Mouse (Mus musculus): ENCODE measurements around the gene Cdh6. TPM values are rescaled to one million over a fixed set of nuclear protein-coding genes. Genes with fewer than 3 reads are reported as not detected.
A peak's percentile ranks its signal among the peaks of the same experiment; 100 is the strongest.

Gene Cdh6
- total RNA-seq, 2 experiments from 2014 or later: 0.28 to 0.43 TPM

DNA sequence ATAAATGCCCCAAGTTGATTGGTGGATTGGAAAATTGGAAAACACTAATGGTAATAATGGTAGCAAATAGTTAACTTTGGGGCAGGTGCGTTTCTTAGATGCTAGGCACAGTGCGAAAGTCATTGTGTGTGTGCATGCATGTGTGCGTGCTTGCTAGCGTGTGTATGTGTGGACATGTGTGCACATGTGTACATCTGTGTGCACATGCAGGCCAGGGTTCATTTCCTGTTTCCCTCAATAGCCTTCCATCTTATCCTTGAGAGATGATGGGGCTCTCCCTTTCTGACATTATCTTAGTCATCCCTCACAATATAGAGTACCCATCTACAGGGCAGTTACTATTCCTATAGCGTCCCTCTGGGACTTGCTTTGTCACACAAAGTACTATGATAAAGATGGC, 17.7 kb downstream of the Cdh6 start:
- DNase-seq: no peak

DNA sequence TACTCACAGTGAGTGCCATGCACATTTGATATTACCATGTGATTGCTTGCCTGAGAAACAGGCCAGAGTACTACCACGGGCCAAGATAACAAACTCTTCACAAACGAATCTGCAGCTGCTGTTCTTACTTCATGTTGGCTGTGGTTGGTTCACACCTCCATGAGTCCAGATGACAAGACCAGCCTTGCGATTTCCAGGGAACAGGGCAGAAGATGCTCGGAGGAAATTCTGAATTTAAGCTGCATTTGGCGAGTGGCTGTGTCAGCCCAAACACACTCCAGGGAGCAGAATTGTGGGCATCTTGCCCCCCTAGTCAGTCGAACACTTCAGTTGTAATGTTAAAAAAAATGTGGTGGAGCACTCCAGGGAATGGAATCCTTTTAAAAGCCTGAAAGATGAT, 18.1 kb downstream of the Cdh6 start:
- DNase-seq: no peak

DNA sequence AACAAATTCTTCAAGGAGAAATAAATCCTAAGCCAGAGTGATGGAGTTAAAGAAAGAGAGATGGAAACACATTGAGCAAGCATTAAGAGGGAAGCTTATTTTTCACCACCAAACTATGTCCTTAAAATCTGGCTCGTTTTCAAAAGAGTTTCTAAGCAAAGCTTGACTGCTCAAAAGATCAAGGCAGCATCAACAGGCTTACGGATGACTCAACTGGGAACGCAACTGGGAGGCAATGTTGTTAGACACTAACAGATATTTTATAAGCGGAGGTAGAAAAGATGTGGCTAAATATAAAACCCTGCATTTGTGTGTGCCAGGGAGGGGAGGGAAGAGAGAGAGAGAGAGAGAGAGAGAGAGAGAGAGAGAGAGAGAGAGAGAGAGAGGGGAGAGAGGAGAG, 31.5 kb downstream of the Cdh6 start:
- no peak for DNase-seq

DNA sequence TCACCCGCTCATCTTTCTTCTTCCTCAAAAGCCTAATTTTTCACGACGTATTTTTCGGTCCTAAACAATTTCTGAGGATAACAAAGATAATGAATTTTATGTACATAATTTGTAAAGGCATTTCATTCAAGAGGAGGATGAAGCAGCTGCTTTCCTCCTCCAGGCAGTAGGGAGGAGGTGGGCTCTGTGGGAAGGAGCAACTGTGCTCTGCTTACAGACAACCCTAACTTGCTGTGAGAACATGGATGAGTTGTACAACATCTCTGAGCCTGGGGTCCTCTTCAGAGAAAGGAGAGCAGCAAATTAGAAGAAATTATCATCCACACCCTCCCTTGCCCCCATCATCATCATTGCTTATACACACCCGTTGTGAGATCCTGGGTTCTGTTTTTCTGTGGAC, 33.8 kb downstream of the Cdh6 start:
- no peak for DNase-seq

DNA sequence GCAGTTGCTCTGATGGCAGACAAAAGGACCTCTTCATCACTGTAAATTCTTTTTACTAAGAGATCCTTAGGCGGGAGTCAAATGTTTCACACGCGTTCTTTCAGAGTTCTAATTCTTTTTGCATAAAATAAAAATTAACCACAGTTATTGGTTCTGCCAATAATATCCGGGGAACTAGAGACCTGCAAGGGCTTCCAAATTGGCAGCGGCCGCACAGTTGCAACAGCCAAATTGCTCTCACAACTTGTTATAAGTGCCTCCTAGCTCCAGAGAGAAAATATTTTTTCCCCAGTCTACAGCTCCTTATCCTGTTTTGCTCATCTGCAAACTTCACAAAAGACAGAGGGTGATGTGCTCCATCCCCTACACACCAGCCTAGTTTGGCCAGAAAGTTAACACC, 36.3 kb downstream of the Cdh6 start:
- peak; percentile 9 for DNase-seq

DNA sequence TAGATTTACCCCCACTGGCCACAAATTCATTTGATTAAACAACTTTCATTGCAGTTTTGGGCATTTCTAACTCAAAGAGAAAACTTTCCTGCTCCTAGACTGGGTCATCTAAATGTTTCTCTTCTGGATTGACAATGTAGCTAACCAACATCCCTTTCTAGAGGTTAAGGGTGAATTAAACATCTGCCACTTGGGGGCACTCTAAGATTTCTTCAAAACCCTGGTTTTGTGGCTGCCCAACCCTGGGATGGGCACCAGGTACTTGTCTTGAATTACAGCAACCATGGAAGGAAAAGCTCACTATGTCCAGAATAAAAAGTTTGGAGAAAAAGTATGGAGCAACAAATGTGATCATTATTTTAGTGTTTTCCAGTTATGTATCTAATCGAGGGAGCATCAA, 39.4 kb downstream of the Cdh6 start:
- DNase-seq: no peak

DNA sequence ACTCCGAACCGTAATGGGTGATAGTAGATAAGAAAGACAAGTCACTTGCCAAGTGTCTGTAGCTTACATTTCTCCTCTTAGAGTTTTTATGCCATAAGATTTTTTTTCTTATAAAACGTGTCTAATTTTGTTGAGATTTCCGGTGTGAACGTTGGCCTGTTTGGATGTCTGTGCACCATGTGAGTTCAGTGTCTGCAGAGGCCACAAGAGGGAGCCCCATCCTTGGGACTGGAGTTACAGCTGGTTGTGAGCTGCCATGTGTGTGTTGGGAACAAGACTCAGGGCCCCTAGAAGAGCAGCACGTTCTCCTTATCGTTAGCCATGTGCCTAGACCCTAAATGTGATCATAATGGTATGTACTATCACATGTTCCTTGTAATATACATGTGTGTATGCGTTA, 40.1 kb downstream of the Cdh6 start:
- DNase-seq: no peak

DNA sequence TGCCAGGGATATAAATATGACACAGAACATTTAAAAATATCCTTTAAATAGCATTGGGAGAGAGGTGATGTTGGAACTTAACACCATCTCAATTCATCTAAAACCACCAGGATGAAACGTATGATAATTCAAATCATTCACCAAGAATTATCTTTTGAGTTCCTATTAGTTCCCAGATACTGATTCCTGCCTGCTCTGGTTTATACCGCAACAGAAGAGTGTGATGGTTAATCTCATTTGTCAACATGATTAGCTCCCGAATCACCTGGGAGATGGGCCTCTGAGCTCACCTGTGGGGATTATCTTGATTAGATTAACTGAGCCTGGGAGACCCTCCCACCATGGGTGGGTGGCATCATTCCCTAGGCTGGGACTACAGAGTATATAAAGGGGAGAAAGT, 41.0 kb downstream of the Cdh6 start:
- no peak for DNase-seq

DNA sequence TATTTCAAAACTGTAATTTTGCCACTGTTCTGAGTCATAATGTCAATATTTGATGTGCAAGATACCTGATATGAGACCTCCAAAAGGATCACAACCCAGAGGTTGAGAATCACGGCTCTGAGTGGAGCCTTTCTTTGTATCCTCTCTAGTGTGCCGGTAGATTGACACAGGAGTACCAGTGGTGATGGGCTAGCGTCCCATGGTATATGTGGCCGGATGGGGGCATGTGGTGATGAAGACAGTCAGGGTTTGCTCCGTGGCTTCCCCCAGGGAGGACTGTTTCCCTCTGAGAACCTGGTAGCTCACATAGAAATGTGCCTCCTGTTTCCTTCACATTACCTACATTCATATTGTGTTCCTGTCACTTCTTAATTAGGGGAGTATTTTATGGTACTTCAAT, 43.2 kb downstream of the Cdh6 start:
- DNase-seq: no peak

DNA sequence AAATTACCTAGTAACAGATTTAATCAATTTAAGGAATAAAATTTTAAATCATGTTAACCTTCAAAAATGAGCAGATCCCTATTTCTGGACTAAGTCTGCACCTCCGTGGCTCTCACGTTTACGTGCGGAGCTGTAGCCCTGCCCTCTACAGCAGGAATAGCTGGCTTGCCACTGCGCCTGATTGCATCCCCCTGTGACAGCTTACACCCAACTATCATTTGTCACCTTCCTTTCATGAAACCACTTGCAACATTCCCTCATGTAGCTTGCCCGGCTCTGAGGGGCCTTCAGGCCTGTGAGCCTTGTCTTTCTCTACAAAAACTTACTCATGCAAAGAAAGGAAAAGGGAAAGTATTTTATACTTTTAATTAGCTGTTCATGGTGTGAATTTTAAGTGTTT, 73.1 kb downstream of the Cdh6 start:
- DNase-seq: no peak

DNA sequence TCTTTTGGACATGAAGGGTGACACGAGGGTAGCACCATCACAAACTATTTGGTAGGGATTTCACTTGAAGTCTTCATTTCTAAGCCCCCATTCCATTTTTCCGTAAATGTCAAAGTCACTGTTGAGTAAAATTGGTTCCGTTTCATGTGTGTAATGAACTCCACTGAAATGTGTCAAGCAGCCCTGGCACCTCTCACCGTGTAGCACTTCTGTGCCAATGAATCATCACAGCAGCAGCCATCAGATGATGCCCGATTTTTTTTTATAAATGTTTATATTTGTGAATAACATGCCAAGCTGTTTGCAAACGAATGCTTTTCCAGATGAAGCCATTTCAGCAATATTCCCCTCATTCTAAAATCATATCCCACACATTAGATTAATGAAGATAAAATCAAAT, 75.6 kb downstream of the Cdh6 start:
- no peak for DNase-seq

DNA sequence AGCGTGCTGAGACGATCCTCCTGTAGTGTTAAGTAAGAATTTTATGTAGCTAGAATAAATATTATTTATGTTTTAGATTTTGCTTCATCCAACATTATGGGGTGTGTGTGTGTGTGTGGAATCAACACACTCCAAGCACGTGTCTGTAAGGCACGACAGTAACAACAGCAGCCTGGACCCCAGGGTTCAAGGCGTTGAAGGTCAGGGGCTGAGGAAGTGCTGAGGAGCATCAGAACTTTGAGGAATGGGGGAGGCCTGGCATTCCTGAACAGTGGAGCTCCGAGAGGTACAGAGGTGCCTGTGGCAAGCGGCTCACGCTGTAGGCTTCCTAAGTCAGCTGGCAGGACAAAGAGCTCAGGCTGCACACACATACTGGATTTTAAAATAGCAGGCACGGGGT, 78.1 kb downstream of the Cdh6 start:
- no peak for DNase-seq

DNA sequence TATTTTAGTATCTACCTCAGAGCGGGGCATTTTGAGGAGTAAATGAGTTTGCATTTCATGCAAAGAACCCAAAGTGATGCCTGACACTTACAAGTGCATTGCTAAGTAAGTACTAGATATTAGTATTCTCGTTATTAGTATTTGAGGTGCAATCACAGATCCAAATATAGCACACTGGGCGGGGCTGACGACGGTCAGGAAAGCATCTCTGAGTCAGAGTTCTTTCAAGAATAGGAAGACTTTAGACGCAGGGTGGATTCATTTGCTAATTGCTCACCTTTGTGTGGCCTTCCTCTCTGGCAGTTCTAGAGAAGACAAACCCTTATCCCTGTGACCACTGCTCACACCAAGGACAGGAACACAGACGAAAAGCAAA, 78.6 kb downstream of the Cdh6 start:
- no peak for DNase-seq

DNA sequence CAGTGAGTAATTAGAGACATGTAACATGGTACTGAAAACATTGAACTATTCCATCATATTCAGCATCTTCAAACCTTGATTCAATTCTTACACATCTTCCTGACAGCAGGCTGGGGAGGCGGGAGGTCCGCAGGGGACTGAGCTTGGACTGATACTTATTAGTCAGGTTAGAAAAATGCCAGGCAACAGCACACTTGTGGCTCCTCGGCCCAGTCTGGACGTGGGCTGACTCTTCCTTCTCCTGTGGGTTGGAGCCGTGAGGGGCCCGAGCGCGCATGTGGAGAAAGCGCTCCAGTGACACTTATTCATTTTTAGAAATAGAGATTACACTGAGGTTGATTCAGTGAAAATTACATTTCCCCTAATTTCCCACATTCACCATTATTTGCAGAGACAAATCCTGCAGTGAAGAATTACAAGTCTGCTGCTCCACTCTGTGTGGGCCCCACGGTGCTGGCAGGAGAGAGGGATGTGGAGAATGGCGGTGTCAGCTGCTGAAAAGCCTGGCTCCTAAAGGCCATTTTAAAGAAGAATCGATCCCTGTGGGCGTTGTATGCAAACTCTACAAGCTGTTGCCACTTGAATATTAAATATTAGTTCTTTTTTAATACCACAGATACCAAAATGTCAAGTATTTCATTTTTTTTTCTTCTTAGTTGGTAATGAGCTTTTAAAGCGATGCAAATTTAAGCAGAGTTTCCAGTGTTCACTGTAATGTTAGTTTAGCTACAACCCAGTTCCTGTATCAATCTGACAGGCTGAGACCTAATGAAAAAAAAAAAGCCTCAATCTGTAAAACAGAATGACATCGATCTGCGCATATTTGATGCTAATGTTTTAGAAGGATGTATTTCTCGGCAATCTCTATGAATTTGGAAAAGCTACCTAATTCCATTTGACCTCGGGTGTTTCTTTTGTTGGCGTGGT, 79.3 kb downstream of the Cdh6 start:
- no peak for DNase-seq

DNA sequence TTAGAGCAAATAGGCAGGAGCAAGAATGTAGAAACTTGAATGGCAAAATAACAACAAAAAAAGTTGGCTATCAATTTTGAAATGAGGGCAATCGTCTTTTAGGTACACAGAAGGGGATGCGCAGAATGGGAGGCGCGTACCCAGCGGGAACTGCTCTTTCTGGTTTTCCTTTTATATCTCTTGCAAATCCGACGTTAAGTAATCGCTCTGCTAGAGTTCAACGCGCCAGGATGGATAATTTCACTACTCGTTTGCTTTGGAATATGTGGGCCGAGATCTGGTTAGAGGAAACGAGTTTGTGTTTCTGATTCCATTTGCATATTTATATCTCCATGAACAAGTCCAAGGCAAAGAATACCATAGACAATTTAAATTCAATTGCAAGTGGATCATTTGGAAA, 81.4 kb downstream of the Cdh6 start:
- DNase-seq: no peak

DNA sequence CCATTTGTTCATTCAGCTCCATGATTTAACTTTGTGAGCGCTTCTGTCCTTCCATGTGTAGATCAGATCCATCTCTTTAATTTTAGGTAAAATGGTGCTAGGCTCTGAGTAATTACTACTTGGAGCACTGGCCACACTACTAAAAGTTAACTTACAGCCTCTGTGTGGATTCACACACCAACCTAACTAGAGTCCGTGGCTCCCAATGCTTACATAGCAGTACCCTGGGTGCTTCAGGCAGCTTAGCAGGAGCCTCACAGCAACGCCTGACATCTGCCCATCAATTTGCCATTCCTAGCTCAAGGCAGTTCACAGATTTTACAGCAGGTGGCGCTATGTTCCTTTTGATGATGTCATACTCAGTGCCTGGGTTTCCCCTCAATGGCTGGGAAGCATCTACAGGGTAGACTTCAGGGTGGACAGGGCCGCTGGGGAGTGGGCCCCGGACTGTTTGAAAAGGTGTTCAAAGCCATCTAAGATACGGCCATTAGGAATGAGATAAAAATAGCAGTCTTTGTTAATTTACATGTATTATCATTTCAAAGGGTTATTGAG, 84.9 kb downstream of the Cdh6 start:
- DNase-seq: no peak

DNA sequence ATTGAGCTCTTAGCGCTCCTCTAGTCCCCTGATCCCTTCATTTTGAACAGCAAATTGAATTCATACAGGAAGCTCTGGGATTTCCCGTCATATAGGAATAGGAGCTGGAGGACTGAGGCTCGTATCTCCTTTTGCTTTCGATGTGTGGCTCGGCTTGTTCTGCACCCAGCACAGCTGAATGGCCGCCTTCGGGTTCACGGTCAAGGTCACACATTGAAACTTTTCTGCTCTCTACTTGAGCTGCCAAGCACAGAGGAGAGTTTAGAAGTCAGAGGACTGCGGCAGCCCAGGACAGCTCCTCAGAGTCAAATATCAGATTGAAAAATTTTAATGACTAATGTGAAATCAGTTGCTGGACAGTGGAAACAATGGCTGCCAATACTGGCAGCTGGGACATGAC, 88.7 kb downstream of the Cdh6 start:
- no peak for DNase-seq

DNA sequence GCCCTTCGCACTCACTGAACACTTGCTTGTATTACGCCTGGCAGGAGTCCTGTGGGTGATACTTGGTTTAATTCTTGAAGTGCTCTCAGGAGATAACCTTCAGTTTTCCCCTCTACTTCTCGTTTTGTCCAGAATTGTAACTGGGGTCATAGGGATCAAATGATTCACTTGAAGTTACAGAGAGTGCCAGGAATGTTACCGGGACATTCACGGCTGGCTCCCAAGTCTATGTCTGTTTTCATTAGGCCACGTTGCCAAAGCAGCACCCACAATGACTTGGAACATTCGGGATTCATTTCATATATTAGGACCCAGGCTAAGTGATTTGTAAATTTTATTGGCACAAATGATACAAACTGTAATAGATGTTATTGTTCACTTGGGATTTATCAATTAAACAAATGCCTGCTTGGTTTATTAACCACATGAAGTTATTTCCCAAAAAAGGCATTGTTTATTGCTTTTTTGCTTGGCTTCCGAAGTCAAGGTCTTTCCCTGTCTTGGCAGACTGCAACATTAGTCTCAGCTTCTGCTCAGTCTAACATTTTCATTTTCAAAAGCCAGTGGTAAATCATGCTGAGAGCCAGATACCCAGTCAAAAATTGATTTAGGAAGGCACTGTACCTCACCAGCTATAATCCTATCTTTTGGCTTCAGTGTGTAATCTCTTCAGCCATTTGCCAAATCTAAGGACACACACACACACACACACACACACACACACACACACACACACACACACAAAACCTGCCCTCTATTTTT, 96.4 kb downstream of the Cdh6 start:
- DNase-seq: no peak

DNA sequence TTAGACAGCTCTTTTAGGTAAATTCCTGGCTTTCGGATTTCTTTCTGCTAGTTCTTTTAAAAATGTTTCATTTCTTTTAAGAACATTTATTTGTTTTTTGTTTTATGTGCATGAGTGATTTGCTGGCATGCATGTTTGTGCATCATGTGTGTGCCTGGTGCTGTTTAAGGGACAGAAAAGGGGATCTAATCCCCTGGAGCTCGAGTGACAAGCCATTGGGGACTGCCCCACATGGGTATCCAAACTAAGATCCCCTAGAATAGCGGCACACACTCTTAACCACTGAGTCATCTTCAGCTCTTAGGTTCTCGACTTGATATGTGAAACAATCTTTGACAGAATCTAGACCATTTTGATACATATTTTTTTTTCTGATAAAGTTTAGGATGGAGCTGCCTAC, 99.4 kb downstream of the Cdh6 start:
- DNase-seq: no peak

DNA sequence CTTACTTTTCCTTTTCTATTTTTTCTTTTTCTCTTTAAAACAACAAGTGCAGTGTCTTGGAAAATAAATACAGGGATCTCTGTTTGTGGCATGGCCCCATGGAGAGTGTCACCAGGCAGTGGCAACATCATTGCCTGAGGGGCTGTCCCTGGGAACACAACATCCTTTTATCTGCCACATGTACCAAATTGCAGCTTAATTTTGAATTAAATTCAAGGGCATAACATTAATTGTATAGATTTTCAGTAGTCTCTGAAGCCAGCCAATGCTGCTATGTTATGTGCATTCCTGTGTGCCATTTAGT, 105.3 kb downstream of the Cdh6 start:
- DNase-seq: no peak

DNA sequence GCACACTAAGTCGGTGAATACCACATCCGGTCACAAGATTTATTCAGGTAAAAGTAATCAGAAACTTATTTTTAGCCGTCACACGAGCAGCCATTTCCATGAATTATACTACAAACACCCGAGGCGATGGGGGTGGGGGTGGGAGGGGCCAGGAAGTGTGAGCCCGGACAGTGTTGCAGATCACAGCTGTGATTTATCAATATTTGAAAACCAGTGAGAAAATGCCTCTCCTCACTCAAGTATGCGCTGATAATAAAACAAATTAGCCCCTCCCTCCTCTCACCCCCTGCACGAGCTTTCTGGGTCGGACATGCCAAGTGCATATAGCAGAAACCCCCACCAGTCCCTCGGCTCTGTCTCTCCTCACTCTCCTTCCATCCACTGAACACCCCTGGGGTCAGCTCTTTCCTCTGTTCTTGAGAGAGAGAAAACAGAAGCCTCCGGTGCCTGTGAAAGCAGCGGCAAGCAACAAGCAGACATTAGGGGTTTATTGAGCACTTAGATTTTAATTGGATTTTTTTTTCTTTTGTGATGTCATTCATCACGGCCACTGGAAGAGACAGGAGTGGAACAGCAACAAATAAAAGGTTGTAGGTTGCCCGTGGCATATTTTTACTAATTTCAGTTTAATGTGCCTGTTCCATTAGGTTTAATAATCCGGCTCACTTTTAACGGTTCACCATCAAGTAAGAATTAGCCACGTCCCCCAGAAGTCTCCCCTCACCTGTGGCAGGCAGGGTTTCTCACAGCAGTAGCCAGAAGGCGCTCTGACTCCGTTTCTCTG, 105.9 kb downstream of the Cdh6 start:
- DNase-seq: no peak

DNA sequence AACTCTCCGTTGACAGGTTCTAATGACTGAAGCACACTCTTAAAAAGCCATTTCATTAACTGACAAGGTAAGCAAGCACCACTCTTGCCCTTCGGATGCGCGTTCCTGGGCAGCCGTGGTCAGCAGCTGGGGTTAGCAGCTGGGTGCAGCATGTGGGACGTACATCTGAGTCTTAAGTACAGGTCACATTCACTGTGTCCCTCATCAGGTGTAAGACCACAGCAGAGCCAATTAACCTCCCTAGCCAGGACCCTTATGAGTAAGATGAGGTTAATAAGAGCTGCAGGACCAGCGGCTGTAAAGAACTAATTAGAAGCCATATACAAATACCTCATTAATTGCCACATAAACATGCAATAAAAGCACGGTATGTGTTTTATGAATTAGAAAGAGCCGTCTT, 106.7 kb downstream of the Cdh6 start:
- no peak for DNase-seq

DNA sequence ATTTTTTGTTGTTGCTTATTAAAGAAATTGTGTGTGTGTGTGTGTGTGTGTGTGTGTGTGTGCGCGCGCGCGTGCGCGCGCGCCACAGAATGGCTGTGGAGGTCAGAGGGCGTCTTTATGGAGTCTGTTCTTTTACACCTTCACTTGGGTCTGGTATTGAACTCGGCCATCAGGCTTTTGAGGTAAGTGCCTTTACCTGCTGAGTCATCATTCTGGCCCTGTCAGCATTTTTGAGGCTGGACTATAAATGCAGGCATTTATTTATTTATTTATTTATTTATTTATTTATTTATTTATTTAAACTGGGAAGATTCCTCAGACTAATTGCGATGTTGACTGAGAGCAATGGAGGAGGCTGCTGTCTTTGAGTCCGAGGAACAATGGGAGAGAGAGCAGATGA, 109.8 kb downstream of the Cdh6 start:
- no peak for DNase-seq
